Mouse (Mus musculus) embryo, embryonic 10 days (tissue): Measurements from ENCODE around the gene Mcidas.
"Not testable (repeated sequence)": the region's sequence is repeated elsewhere in the genome, so short reads cannot be mapped to it uniquely, and the experiment has no call there.

Experiments used
- DNase-seq: peaks from one replicate; pipeline ENCODE4 v3.0.0-alpha.2; 2015; ENCODE audit warnings: low spot score

Gene Mcidas

DNA sequence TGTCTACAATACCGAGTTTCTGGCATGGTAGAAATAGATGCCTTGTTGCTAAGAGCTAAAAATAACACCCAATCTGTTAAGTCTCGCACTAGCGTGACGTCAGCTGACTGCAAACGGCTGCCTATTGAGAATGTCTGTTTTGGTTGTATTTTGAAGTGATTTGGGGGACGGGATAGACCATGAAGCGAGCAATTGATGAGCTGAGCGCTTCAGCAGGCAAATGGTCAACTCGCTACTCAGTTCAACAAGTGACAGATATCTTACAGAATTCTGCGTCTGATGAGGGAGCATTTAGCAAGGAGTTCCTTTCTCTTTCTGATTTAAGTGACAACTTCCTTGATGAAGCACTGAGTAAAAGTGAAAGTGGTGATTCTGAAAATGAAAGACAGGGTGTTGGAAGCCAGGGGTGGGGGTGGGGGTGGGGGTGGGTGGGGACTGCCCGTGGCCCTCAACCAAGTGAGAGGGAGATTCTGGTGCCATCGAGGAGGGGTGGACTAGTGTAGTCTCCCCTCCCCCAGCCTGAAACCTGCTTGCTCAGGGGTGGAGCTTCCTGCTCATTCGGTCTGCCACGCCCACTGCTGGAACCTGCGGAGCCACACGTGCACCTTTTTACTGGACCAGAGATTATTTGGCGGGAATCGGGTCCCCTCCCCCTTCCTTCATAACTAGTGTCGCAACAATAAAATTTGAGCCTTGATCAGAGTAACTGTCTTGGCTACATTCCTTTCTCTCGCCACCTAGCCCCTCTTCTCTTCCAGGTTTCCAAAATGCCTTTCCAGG is 19.7 kb downstream of the Mcidas start:
- not testable (repeated sequence) for DNase-seq

DNA sequence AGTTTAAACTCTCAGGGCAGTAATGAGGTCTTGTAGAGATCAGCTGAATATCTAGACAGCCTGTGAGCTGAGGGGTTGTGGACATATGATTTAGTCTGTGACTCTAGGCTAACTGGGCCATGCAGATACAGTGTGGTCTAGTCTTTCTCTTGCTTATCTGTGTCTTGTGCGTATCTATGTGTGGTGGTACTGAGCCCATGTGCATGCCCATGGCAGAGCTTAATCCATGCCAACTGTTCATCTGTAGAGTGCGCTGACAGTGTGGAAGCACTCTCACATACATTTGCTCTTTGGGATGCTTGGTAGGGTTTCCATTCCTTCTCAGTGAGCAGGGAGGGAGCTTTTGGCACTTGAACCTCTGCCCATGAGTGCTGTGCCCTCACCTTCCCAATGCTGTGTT is 27.9 kb downstream of the Mcidas start:
- no peak for DNase-seq

DNA sequence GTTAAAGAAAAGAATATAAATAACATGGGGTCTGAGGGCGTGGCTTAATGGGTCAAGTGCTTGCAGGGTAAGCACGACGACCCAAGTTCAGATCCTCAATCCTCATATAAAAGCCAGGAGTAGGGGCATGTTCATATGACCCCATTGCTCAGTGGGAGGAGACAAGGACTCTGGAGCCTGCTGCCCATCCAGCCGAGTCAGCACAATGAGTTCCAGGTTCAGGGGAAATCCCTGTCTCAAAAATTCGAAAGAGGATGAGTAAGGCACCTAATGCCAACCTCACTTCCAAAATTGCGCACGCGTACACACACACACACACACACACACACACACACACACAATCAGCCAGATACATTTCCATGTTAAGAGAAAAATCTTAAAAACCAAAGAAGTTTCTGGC is 28.8 kb downstream of the Mcidas start:
- no peak for DNase-seq

DNA sequence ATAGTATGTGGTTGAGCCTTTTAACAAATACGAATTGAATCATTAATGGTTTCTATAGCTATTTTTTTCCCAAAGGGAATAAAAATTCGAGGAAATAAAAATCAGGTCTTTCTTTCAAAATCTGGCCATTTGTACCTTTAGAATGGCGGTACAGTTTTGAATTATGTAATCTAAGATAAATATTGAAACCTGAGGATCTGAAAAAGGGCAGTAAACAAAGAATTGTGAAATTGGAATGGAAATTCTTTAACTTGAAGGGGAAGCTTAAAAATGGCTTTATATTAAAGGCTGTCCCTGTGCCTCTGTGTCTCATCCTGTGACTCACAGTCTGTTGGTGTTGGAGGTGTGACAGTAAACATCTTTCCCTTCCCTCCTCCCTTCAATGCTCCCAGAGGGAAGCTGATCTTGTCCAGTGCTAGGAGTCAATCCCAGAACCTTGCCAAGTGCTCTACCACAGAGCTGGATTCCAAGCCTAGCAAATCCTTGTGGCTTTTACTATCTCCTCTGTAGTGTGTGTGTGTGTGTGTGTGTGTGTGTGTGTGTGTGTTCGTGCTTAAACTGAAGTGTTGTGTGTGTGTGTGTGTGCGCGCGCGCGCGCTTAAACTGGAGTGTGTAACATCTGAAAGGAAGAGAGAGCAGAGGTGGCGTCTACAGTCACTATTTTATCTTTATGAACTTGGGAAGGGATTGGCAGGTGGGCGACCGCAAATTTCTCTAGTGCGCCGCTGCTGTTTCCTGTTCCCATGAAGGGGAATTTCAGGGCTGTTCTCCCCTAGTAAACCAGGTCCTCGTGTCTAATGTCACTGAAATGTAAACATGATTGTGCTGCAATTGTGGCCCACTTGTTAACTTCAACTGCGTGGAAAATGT is 29.9 kb downstream of the Mcidas start:
- DNase-seq = no peak

DNA sequence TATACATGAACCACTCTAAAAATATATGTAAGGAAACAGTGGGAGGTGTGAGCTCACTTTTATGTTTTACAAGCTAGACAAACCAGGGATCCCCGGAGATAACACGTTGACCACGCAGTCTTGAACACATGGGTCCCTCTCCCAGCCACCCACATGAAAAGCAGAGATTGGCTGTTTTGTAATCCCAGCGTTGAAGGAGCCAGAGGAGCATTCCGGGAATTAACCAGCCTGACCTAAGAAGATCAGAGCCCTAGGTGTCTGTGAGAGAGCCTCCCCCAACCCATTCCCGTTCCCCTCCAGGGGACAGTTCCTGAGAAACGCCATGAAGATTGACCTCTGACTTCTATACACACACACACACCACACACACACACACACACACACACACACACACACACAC is 37.7 kb downstream of the Mcidas start:
- peak; percentile 40 for DNase-seq

DNA sequence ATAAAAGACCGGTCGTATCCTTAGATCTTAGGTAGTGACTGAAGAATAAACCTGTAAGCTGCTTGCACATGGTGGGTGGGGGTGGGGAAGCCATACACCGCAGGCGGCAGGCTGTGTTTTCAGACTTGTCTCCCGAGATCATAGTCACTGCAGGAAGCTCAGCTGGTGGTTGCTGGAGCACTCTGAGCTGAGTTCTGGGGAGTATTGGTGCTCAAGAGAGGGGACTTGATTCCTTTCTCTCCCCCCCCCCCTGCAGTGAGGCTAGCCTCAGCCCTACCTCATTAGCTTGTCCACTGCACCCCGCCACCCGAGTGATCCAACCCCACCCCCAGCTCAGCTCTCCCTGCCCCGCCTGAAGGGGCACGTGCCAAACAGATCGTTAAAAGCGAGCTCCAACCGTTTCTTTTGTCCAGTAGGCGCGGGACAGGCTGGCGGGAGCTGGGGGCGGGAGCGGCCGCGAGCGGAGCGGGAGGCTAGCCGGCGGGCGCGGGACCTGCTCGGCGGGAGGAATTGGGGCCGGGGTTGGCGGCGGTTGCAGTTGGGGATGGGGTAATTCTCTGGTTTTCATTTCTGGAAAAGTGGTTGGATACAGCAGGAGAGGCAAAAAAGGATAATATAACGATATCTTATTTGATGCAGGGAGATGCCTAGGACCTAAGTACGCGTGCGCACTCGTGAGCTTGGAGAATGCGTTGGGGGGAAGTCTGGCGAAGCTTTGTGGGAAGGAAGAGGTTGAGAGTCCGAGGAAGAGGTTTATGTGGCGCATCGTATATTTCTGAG is 38.3 kb downstream of the Mcidas start:
- DNase-seq = peak; percentile 82

DNA sequence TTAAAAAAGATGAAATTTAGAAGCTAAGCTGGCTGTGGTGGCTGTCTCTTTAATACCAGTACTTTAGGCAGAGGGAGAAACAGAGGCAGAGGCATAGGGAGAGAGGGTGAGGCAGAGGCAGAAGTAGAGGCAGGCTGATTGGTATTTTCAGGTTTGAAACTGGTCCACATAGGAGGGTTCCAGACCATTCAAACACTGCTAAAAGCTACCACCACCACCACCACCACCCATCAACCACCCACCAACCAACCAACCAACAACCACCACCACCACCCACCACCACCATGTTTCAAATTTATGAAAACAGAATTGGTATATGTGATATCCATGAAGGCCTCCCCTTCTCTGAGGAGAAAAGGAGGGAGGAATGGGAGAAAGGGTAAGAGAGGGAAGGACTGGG is 39.2 kb downstream of the Mcidas start:
- DNase-seq = no peak

DNA sequence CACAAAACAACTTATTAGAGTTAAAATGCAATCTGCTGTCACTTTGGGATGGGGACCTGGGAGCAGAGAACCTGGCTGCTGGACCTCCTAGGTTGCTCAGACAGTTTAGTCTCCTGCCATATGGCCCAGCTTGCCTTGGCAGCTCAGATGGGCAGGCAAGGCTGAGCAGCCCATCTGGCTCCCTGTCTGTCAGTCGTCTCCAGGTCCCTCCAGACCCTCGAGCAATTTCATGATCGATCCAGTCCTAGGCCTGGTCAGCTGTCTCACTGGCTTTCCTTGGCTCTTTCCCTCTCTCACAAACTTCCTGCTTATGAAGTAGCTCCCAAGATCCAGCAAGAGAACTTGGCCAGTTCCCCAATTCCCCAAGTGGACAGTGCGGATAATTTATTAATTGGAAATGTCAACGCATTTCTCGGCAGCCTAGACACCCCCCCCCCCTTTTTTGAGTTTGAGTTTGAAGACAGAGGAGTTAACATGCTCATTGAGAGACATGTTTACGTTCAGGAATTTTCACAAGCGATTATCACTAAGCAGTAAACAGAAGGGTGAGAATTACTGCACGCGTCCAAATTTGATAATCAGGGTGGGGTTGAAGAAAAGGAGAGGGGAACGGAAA is 40.7 kb downstream of the Mcidas start:
- peak; percentile 49 for DNase-seq

DNA sequence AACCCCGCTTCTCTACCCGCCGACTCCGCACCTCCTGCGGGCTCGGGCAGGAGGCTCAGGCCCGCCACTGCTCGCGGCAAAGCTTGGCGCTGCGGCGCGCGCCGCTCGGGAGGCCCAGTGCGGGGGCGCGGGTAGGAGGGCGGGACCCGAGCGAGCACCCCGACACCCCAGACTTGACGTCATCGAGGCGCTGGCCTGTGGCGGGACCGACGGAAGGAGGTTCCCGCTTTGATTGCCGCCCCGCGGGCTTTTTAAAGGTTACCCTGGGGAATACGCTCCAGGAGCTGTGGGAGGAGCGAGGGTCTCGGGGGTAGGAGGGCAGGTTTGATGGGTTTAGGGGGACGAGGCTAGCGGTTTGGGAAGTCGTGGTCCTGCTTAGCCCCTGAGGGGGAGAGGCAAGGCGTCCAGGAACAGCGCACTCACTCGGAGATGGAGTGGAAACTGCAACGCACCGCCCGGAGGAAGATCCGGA is 41.3 kb downstream of the Mcidas start, which contains the start of gene Cdc20b:
TSS of gene Cdc20b (plus strand) at position 162 of the 472 bp plus-strand sequence.
- peak; percentile 34 for DNase-seq

DNA sequence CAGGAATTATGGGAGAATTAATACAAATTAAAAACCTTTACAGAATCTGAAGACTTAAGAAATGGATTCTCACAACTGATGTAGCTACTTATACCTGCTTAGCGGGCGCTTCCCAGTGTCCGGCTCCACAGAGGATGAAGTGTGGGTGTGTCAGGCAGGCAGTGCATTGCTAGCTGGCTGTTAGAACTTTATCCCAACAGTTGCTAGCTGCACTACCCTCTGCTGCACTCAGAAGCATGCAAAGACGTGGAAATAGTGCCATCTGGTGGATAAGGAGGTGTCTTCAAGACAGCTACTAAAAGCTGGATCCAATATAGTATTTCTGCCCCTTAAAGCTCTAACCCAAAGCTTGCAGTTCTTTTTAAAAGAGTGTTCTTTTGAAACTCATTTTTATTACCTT is 42.2 kb downstream of the Mcidas start:
- DNase-seq = peak; percentile 98

DNA sequence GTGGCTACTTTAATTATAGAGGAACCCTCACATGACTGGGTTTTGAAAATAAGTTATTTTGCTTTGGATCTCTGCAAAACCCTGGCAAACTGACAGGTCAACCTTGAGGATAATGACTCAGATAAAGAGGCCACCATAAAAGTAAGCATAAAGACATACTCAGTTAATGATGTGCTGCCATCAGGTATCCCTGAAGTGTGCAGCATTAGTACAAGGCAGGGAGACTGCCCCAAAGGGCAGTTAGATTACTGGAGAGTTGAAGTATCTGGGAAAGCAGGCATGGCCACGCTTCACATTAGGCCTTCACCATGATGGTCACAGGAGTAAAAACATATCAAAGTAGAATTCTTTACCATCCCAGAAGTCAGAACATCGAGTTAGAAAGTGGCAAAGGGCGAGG is 51.2 kb downstream of the Mcidas start:
- no peak for DNase-seq

DNA sequence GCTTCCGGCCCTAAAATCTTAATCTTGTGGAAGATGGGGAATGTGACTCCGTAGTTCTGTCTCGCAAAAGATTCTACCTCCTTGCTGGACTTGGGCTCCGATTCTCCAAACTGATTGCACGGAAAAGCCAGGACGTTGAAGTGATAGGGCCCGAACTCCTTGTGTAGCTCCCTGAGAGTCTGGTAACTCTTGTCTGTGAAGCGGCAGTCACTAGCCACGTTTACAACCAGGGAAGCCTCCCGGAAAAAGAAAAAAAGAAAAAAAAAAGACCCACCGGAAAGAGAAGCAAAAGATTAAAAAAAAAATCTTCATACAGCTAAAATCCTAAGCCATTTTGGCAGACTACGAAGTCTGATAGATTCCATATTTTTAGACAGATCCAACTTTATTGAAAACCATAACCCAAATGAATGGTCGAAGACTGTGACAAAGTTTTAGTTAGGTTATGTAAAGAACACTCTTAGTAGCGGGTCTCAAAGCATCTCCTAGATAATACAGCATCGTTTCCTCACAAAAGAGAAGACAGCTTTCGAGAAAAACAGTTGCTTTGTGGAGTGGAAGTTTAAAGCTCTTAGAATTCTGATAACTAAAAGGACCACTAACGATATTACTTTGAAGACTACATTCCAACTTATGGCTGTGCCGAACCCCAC is 51.9 kb downstream of the Mcidas start:
- DNase-seq = peak; percentile 52

DNA sequence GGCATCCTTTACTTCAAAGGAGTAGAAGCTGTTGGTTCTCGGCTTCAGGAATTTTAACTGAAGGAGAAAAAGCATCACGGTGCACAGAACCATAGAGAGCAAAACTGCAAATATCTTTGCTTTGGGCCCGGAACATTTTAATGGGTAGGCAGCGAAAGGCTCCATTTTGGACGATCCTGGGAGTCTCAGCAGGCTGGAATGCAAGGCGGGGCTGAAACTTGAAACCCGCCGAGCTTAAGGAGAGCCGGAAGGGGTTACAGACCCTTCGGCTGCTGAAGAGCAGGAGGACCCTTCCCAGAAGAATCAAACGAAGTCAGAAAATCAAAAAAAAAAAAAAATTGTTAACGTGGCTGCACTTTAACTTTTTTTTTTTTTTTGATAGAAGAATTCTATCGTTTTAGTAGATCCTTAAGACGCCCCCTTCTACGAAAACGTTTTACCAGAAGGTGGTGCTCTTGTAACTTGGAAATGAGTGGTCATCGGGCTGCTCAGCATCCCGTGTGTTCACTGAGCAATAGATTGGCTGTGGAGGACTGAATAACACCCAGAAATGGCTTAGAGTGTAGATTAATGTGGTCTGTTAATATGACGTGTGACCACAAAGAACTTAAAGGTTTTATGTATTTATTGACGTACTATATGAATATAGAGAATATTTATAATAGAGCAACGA is 52.7 kb downstream of the Mcidas start, which contains the start of gene Gpx8:
TSS of gene Gpx8 (minus strand) at position 200 of the 673 bp plus-strand sequence.
- DNase-seq = peak; percentile 90

DNA sequence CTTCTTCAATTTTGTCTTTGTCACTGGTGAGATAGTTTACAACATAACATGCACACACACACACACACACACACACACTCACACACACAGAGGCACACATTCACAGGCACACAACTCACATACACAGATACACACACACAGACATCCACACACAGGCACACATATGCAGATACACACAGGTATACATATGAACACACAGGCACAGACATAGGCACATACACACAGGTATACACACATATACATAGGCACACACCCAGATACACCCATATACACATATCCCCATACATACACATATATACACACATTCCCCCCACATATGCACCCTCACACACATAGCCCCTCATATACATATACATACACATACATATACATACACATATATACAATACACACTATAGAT is 53.4 kb downstream of the Mcidas start:
- DNase-seq = no peak

DNA sequence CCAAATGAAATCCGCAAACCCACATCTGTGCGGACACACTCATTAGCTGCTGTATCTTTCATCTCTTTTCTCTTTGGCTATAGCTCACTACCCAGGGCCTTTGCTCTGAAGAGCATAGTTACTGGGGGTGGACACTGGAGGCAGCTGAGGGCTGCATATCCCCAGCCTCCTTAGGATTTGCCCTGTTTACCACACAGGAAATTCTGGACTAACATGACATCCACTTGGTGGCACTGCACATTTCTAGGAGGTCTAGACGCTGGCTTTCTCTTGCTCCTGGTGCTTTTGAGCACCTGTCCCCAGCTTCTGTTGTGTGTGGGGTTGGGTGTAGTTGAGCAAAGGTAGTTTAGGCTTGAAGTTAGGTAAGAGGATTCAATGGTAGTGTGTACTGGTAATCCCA is 54.0 kb downstream of the Mcidas start:
- DNase-seq = no peak
